Mouse (Mus musculus): ENCODE data around the gene Nipsnap3a. TPM values are rescaled to one million over a fixed set of nuclear protein-coding genes. Genes with fewer than 3 reads are reported as not detected.
A peak's percentile ranks its signal among the peaks of the same experiment; 100 is the strongest.

Gene Nipsnap3a
- polyA plus RNA-seq, 1 experiment from 2014 or later, result 0.11 TPM

DNA sequence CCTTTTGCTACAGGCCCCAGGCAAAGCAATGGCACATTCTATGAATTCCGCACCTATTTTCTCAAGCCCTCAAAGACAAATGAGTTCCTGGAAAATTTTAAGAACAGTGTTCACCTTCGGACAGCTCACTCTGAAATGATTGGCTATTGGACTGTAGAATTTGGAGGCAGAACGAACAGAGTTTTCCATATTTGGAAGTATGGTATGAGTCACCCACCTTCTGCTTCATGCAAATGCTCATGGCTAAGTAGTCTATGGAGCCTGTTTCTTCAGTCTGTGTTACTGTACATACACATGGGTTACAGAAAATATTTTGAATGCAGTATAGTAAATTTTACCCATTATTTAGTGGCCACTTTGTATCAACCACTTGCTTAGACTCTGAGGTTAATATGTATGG, 26.0 kb downstream of the Nipsnap3a start:
- no peaks in the 10 kb centered on the region for H3K9me3 ChIP-seq (replicated peaks; ENCODE audit: low read length)
- no peaks in the 10 kb centered on the region for H3K27me3 ChIP-seq (ENCODE audit: insufficient read depth, low read length)
- H3K27ac ChIP-seq, result no peak overlapping the region
- no peak overlapping the region for H3K4me3 ChIP-seq (replicated peaks; ENCODE audit: low read depth, low read length)
- ATAC-seq (replicated peaks; ENCODE audit: low FRiP score, low read depth) (no peak), DNase-seq (ENCODE audit: low spot score) (no peak)
- peaks cover 25% of the 10 kb centered on the region for H3K36me3 ChIP-seq (ENCODE audit: insufficient read depth, low read length)
- 0 out of 2 replicates have a peak, but pooled peaks cover 4% of the 10 kb centered on the region for H3K4me1 ChIP-seq (replicated peaks; ENCODE audit: insufficient read depth, low read length)
- no peak for TF ChIP-seq CTCF (IDR thresholded peaks at IDR 0.05; ENCODE audit: low read depth)
- WGBS, result 95% methylated on average over 3 of the region's 3 CpGs
- no peak overlapping the region for H3K4me2 ChIP-seq (ENCODE audit: low read length)
- H3K9ac ChIP-seq (ENCODE audit: low read depth, low read length), result no peak overlapping the region

DNA sequence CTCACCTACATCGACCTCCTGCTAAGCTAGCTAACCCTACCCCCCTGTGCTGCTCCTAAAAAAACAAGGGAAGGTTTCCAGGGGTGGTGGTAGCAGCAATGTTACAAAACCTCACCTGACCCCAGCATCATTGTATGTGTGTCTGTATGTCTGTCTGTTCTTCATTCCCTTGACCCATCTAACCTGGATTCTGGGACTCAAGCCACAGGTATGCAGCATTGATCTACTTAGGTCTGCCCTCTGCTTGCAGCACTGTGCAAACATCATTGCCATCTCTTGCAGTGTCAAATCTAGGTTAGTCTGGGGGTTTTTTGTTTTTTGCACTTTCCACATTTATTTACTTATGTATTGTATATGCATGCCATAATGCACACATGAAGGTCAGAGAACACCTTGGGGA, 29.3 kb downstream of the Nipsnap3a start:
- H3K27me3 ChIP-seq (ENCODE audit: insufficient read depth, low read length), result no peaks in the 10 kb centered on the region
- WGBS, result 79% methylated on average over 1 of the region's 1 CpGs
- no peak overlapping the region for H3K9ac ChIP-seq (ENCODE audit: low read depth, low read length)
- no peak overlapping the region for H3K4me2 ChIP-seq (ENCODE audit: low read length)
- peaks cover 30% of the 10 kb centered on the region for H3K36me3 ChIP-seq (ENCODE audit: insufficient read depth, low read length)
- H3K27ac ChIP-seq, result no peak overlapping the region
- DNase-seq (ENCODE audit: low spot score), result no peak
- no peaks in the 10 kb centered on the region for H3K4me1 ChIP-seq (replicated peaks; ENCODE audit: insufficient read depth, low read length)
- ATAC-seq (replicated peaks; ENCODE audit: low FRiP score, low read depth), result no peak
- TF ChIP-seq CTCF (IDR thresholded peaks at IDR 0.05; ENCODE audit: low read depth), result no peak
- no peak overlapping the region for H3K4me3 ChIP-seq (replicated peaks; ENCODE audit: low read depth, low read length)
- no peaks in the 10 kb centered on the region for H3K9me3 ChIP-seq (replicated peaks; ENCODE audit: low read length)

DNA sequence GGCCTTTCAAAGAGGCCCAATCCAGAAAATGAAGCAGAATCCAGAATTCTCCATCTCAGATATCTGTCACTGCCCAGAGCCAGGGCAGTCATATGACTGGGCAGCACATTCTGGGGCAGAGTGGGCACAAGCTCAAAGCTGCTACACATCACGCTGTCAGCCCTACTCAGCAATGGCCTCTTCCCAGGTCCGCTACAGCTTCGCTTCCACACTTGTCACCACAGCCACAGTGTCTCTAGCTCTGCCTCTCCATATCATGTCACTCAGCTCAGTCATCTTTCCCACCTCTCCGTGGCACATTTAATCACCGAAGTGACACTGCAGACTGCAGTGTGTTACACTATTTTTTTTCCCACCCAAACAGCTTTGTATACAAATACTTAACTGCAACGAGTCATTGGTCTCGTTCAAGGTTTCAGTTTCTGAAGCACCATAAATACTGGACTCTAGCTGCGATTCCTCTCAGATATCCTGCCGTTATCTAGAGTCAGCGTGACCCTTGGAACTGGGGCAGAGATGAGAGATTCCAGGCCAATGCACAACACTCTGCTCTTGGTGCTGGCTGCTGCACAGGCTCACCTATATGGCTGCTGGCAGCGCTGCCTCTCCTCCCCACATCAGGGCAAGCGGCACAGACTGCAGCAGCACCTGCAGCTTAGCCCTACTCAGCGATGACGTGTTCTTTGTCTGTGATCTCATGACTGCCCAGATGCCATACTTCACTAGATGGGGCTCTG, 34.3 kb downstream of the Nipsnap3a start:
- no peaks in the 10 kb centered on the region for H3K4me1 ChIP-seq (replicated peaks; ENCODE audit: insufficient read depth, low read length)
- no peak overlapping the region for H3K4me3 ChIP-seq (replicated peaks; ENCODE audit: low read depth, low read length)
- no peaks in the 10 kb centered on the region for H3K9me3 ChIP-seq (replicated peaks; ENCODE audit: low read length)
- no peak for TF ChIP-seq CTCF (IDR thresholded peaks at IDR 0.05; ENCODE audit: low read depth)
- ATAC-seq (replicated peaks; ENCODE audit: low FRiP score, low read depth) (no peak; the same call in 1 of the 2 replicates), DNase-seq (ENCODE audit: low spot score) (no peak)
- peaks cover 13% of the 10 kb centered on the region; the same call in 1 of the 2 replicates for H3K36me3 ChIP-seq (ENCODE audit: insufficient read depth, low read length)
- no peak overlapping the region for H3K4me2 ChIP-seq (ENCODE audit: low read length)
- H3K27ac ChIP-seq, result no peak overlapping the region
- no peaks in the 10 kb centered on the region for H3K27me3 ChIP-seq (ENCODE audit: insufficient read depth, low read length)
- WGBS, result 87% methylated on average over 14 of the region's 14 CpGs
- H3K9ac ChIP-seq (ENCODE audit: low read depth, low read length), result no peak overlapping the region

DNA sequence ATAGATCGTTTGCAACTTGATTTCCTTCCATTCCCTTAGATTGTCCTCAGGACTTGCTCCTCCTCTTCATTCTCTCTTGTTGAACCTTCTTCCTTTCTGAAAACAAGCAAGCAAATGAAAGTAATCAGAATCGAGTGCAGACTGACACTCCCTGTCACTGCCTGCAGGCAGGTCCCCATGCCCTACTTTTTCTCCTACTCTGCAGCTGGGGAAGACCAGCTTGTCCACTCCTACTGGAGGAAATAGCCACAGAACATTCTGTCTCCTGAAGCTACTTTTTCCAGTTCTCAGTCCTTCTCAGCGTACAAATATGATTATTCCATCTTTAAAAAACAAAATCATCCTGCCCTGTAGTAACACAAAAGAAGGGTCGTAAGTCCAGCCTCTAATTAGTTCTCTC, 35.3 kb downstream of the Nipsnap3a start:
- Histone ChIP-seq H3K27ac (no peak overlapping the region), H3K9ac (ENCODE audit: low read depth, low read length) (no peak overlapping the region), H3K36me3 (ENCODE audit: insufficient read depth, low read length) (peaks cover 10% of the 10 kb centered on the region; the same call in 1 of the 2 replicates), H3K4me1 (replicated peaks; ENCODE audit: insufficient read depth, low read length) (no peaks in the 10 kb centered on the region), H3K27me3 (ENCODE audit: insufficient read depth, low read length) (no peaks in the 10 kb centered on the region), H3K4me3 (replicated peaks; ENCODE audit: low read depth, low read length) (no peak overlapping the region), H3K4me2 (ENCODE audit: low read length) (no peak overlapping the region), H3K9me3 (replicated peaks; ENCODE audit: low read length) (no peaks in the 10 kb centered on the region)
- no peak for DNase-seq (ENCODE audit: low spot score)
- no peak for ATAC-seq (replicated peaks; ENCODE audit: low FRiP score, low read depth)
- no peak for TF ChIP-seq CTCF (IDR thresholded peaks at IDR 0.05; ENCODE audit: low read depth)
- 85% methylated on average over 4 of the region's 4 CpGs for WGBS

DNA sequence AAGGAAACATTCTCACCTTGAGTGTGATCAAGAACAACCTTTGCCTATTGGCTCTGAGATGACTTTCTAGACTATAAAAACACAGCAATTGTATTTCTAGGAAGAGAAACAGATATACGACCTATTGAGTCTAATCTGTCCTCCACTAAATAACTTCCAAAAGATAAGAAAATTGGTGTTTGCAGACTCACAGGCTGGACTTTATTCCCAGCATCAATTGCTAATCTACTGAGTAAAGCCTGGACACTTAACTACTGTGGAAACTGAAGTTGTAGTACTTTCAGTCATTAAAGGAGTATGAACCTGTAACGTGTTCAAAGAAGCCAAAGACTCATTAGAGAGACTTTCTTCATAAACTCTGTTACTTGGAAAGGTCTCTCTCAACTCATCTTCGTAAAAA, 38.7 kb downstream of the Nipsnap3a start:
- Histone ChIP-seq H3K4me3 (replicated peaks; ENCODE audit: low read depth, low read length) (no peak overlapping the region), H3K4me2 (ENCODE audit: low read length) (no peak overlapping the region), H3K27me3 (ENCODE audit: insufficient read depth, low read length) (no peaks in the 10 kb centered on the region), H3K27ac (no peak overlapping the region), H3K9me3 (replicated peaks; ENCODE audit: low read length) (no peaks in the 10 kb centered on the region), H3K36me3 (ENCODE audit: insufficient read depth, low read length) (peaks cover 6% of the 10 kb centered on the region; the same call in 1 of the 2 replicates), H3K9ac (ENCODE audit: low read depth, low read length) (no peak overlapping the region), H3K4me1 (replicated peaks; ENCODE audit: insufficient read depth, low read length) (no peaks in the 10 kb centered on the region)
- WGBS, result 87% methylated on average over 3 of the region's 3 CpGs
- DNase-seq (ENCODE audit: low spot score) (no peak), ATAC-seq (replicated peaks; ENCODE audit: low FRiP score, low read depth) (no peak)
- no peak for TF ChIP-seq CTCF (IDR thresholded peaks at IDR 0.05; ENCODE audit: low read depth)

DNA sequence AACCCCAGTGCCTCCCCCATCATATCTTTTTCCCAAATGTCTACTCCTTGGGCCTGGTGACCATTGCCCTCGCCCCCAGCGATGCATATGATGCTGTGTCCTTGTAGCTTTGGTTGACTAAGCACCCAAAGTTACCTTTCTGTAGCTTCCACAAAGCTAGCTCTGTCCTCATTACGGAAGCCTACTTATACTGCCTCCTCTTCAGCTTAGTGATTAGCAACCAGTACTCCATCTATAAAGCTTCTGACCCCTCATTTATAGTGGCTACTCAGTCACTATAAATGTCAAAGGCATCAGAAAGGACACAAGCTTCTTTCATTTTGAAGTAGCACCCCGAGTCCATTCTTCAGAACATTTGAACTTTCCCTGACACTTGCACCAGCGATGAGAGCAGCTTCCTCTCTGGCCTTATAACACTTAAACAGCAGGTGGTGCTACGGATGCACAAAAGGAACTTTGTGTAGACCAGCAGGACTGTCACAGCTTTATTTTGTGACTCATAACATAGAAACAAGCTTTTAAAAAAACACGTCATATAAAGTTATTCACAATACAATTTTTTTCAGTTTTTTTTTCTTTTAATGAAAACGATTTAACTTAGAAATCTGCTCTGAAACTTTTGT, 41.4 kb downstream of the Nipsnap3a start:
- DNase-seq (ENCODE audit: low spot score), result peak; percentile 55
- peak; percentile 67 for TF ChIP-seq CTCF (IDR thresholded peaks at IDR 0.05; ENCODE audit: low read depth)
- H3K9ac ChIP-seq (ENCODE audit: low read depth, low read length), result no peak overlapping the region

More for the DNA sequence above, 41.4 kb downstream of the Nipsnap3a start:
- no peaks in the 10 kb centered on the region for H3K9me3 ChIP-seq (replicated peaks; ENCODE audit: low read length)
- no peaks in the 10 kb centered on the region for H3K27me3 ChIP-seq (ENCODE audit: insufficient read depth, low read length)
- no peak overlapping the region for H3K4me3 ChIP-seq (replicated peaks; ENCODE audit: low read depth, low read length)
- no peaks in the 10 kb centered on the region for H3K36me3 ChIP-seq (ENCODE audit: insufficient read depth, low read length)
- no peak overlapping the region for H3K27ac ChIP-seq
- no peak overlapping the region for H3K4me2 ChIP-seq (ENCODE audit: low read length)
- 40% methylated on average over 8 of the region's 8 CpGs for WGBS
- H3K4me1 ChIP-seq (replicated peaks; ENCODE audit: insufficient read depth, low read length), result no peaks in the 10 kb centered on the region
- no peak for ATAC-seq (replicated peaks; ENCODE audit: low FRiP score, low read depth)
